Mouse (Mus musculus): ENCODE data around the gene Eif4h.
"Not testable (repeated sequence)": the region's sequence is repeated elsewhere in the genome, so short reads cannot be mapped to it uniquely, and the experiment has no call there.

Gene Eif4h

DNA sequence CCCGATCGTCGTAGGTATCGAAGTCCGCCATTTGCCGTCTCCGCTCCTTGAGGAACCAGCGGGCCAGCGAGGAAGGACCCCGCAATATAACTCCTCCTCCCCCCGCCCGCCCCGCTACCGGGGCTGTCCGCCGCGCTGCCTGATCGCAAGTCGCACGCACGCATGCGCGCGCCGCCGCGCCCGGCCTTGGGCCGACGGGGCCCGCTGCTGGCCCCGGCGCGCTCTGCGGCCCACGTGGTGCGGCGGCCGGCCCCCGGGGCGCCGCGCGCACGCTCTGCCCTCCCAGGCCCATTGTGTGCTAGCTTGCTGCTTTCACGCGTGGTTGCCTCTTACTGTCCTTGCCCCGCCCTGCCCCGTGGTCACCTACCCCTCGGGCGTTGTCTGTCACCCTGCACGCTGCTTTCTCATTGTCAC lies at the start of gene Eif4h:
Gene Eif4h, minus strand, starts transcription at position 222 of the 414 bp plus-strand sequence.
- peak; percentile 98 for DNase-seq

DNA sequence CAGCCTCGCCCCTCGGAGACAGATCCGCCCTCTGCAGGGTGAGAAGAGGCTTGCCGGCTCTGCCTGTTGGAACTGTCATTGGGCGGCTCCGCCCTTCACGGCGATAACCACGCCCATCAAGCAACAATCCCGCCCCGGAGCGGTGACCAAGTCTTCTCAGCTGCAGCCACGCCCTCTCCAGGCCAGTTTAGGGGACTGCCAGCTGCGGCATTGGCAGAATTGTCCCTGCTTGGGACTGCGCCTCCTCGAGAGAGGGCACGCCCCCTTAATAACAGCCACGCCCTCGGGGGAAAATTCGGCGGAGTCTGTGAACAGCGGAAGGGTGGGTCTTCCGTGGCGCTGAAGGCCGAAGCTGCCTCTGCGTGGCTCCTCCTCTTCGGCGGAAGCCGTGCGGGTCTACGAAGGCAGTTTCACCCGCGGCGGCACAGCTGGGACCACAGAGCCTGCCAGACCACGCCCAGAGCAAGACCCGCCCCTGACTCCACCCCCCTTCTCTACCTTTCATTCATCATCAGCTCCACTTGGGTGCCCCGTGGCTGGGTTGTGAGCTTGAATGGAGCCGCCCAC lies 49.5 kb upstream of the Eif4h start:
- peak; percentile 100 for DNase-seq

DNA sequence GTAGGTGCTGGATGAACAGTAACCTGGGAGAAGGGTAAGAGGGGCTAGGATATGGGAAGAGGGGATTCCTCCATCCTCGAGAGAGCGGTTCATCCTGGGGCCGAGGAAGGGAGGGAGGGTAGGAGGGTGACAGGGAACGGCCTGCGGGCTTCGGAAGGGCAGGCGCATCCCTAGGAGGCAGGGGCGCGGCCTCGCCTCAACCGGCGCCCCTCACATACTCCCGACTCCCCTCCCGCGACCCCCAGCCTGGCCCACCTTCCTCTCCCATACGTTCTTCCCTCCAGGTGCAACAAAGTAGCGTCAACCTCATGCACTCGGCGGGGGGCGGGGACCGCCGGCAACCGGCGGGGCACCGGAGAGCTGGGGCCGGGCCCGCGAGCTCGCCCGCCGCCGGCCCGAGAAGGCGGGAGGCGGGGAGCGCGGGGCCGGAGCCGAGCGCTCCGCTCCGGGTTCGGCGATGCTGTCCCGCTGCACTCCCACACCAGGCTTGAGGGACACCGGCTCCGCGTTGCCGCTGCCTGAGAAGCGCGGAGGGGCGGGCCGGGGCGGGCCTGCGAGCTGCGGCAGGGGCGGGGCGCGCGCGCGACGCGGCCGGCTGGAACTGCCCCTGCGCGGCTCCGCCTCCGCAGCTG lies 48.9 kb upstream of the Eif4h start, which contains the start of gene Limk1:
Gene Limk1, minus strand, starts transcription at position 513 of the 632 bp plus-strand sequence.
- DNase-seq: peak; percentile 37

DNA sequence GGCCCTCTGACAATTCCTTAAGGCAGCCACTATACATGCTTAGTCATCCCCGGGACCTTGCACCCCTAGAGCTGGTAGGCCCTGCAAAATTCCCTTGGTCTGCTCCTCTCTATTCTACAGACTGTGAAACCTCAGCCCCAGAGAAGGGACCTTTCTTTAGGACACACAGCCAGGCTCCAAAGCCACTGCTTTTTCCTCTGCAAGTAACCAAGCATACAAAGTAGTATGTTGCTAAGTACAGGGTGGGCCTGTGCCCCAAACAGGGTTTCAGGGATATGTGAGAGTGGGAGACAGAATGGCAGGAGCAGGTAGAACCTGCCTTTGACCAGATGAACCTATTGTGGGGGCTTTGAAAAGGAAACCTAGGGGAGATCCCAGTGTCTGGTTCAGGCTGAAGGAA lies 47.9 kb upstream of the Eif4h start:
- no peak for DNase-seq

DNA sequence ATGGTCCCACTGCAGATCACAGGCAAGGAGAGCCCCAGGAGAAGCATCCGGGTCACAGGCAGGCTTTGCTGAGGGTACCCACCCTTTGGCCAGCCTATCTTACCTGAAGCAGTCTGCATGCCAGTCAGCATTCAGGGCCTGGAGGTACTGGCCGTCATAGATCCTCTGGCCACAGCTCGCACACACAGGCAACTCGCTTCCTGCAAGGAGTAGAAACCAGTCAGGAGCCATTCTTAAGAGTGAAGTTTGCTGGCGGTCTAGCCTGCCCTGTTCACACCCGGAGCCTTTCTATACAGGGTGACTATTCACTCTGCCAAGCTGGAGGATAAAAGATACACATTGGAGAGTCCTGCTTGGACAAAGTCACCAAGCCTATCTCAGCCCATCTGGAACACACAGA lies 47.3 kb upstream of the Eif4h start:
- no peak for DNase-seq

DNA sequence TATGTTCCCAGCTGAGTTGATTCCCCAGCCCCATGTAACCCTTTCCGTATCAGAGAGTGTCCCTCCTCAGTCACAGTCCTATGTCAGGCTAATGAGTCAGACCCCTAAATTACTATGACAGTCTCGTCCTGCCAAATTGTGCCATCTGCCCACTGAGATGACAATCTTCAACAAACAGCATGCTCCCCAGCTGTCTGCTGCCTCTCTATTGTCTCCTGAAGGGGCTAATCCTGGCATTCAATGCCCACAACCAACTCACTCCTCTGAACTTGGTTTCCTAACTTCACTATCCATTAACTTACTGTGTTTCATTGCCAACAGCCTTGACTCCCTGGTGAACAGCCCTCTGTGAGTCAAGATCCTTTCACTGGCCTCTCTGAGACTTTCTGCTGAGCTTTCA lies 45.1 kb upstream of the Eif4h start:
- DNase-seq: no peak

DNA sequence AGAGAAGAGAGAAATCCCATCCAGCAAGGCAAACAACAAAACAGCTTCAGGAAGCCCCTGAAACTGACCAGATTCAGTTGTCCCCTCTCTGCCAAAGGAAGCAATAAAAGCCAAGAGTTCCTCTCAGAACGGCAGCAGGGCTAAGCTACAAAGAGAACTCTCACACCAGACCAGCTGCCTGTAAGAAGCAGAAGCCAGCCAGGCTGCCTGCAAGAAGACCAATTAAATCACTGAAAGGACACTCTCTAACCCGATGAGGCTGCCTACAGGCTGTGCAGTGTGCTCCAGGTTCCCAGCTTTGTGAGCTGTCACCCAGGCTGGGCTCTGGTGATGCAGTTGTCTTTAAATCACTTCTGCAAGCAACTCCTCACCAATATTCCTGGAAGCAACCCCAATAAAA lies 44.5 kb upstream of the Eif4h start:
- DNase-seq: no peak

DNA sequence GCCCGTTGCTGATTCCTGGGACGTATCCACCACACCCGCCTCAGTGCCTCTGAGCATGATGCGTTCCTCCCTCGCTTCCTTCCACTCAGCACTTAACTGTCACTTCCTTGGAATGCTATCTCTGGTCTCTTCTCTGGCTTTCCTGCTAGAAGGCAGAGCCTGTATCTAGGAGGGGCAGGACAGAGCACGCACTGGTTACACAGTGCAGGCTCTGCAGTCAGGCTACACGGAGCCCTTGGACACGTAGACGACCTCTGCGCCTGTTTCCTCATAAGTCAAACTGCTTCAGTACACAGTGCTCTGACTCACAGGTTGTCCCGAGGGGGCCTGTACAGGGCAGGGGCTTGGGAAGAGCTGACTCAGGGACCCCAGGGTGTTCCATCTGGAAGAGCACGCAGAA lies 40.9 kb upstream of the Eif4h start:
- DNase-seq: peak; percentile 28

DNA sequence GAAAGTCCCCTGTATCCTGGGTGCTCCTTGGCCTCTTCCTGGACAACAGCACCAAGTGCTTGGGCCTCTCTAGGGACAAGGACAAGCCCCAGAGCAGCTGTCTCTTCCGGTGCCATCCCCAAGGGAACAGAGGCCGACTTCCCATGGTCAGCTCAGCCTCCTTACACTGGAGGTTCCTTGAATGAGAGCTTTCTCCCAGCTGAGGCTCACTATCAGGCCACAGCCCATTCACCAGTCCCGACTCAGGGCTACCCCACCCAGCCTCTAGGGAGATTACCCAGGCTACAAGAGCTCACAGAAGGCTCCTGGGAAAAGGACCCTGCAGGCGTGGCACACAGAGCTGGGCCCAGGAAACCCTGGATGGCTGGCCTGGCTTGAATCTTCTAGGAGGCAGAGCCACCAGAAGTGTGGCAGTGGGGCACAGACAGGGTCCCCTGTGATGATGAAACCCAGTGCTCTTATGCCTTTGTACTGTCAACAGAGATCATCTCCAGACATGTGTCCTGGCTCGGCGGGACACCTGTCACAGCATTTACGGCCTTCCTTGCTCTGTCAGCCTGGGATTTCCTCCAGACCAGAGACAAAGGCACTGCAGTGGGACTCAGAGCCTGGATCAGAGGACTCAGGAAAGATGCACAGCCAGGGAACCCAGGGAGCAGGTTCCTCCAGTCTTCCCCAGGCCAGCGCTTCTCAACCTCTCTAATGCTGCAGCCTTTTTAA lies 39.7 kb upstream of the Eif4h start:
- peak; percentile 35 for DNase-seq

DNA sequence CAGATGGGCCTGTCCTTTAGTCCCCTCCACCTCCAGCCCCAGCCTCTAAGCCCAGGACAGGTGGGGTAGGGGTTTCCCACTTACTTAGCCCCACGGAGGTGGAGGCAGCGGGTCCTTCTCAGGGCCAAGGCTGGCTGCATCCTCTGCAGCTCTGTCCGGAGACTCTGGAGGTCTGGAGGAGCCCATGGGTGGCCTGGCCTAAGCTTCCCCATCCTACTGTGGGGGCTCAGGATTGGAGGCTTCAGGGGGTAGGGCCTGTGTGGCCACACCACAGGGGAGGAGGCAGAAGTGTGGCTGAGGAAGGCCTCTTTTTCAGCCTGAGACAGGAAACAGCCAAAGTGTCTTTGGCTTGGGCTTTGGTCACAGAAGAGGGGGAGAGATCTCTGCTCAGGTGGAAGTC lies 38.7 kb upstream of the Eif4h start:
- peak; percentile 30 for DNase-seq

DNA sequence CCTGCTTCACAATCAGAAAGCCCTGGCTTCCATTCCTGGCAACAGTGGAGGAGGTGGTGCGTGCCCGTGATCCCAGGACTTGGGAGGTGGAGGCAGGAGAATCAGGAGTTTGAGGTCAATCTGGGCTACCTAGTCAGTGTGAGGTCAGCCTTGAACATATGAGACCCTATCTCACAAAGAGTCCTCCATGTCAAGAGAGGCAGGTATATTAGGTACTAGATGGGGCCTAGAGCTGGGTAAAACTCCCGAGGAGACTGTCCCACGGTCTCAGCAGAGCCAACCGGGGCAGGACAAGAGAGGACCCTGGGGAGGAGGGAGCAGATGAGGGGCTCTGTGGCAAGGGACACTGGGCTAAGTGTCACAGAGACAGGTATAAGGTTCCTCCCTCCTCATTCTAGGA lies 38.2 kb upstream of the Eif4h start:
- no peak for DNase-seq

DNA sequence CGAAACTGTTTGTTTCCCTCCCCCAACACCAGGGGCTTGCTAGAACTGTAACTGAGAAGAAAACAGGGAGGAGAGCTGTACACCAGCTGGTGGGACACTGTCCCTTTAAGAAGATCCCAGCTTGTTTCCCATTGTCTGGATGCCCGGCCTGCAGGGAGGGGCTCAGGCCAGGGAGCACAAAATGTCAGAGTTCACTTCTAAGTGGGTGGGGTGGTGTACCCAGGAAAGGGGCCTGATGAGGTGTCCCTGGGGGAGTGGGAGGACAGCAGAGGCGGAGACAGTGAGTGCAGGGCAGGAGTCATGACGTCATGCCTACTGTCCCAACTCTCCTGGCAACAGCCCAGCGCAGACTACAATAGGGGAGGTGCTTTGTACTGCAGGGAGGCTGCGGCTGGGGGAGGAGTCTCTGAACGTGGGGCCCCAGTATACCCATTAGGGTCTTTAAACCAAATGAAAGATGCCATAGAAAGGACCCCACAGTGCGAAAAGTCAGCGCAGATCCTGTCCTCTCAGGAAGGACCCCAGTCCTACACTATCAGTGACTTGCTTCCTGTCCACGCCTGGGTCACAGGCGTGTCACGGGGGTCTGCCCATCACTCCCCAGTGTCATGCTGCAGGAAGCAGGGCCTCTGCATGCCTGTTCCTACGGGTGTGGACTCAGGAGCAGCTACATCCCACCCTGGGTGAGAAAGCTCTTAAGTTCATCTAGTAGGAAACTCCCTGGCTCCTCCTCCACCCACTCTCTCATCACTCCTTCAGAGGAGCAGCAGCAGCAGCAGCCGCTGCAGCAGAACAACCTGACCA lies 36.9 kb upstream of the Eif4h start:
- DNase-seq: peak; percentile 74

DNA sequence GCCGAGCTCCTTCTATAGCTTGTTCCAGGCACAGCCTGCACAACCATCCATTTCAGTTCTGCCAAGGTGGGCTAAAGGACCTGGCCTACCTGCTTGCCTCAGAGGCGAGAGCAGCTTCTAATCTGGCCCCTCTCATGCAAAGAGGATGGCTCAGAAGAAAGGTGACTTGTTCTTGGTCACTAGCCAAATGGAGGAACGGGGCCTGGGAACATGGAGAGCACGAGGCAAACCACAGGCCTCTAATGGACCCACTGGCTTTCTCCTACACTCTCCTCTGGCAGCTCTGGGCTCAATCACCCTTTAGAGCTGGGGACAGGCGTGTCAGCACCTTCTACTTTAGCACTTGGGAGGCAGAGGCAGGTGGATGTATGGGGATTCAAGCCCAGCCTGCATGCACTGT lies 35.7 kb upstream of the Eif4h start:
- no peak for DNase-seq

DNA sequence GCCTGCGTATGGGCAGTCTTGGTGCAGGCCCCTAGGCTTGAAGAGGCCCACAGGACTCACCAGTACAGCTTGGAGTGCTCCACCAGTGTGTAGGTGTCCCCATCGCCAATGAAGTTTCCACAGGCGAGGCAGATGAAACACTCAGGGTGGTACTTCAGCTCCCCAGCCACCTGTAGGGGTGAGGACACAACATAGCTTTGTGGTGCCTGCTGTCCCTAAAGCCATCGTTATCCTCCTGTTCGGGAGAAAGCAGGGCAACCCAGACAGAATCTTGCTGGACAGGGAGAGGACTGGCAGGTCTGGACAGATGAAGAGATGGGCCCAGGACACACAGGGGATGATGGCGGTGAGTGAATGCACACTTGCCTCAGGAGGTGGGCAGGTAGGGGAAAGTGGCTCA lies 33.3 kb upstream of the Eif4h start:
- DNase-seq: no peak

DNA sequence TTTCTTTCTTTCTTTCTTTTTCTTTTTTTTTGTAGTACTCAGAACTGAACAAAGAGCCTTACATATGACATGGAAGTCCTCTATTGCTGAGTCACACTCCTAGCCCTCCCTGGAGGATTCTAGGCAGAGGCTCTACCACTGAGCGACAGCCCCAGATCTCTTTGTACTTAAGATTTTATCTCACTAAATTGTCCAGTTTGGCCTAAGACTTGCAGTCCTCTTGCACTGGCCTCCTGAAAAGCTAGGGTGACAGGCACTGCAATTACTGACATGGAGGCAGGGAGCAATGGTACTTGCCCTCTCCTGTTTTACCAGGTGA lies 32.9 kb upstream of the Eif4h start:
- DNase-seq: no peak

DNA sequence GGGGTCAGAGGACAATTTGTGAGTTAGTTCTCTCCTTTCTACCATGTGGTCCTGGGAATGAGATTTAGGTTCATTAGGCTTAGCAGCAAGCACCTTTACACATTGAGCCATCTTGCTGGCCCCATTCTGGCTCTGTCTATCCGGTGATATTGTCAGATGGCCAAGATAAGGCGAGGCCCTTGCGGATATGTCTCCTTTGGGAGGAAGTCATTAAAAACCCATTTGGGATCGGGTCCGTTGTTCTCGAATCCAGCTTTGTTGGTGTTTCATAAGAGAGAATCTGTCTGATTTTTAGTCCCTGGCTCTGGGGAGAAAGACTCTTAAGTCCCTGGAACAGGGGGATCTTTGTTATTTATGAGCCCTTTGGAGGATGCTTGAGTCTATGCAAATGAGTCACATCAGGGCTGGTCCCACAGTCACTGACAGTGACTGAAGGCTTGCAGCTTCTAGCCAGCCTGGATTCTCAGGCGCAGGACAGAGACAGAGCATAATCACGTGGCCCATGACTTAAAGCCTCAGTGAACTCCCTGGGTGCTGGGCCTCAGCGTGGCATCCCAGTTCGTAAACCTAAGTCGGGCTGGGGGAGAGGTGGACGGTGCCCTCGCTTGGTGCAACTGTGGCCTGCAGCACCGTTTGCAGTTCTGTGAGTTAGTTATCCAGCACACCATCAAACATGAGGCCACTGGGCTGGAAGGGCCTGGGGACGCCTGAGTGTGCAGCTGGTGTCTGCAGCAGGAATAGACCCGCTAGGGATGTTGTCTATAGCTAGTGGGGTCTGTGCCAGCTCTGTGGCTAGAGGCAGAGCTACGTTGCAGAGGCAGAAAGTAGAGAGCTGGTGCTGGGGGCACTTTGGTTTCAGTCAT lies 32.3 kb upstream of the Eif4h start:
- DNase-seq: peak; percentile 32

DNA sequence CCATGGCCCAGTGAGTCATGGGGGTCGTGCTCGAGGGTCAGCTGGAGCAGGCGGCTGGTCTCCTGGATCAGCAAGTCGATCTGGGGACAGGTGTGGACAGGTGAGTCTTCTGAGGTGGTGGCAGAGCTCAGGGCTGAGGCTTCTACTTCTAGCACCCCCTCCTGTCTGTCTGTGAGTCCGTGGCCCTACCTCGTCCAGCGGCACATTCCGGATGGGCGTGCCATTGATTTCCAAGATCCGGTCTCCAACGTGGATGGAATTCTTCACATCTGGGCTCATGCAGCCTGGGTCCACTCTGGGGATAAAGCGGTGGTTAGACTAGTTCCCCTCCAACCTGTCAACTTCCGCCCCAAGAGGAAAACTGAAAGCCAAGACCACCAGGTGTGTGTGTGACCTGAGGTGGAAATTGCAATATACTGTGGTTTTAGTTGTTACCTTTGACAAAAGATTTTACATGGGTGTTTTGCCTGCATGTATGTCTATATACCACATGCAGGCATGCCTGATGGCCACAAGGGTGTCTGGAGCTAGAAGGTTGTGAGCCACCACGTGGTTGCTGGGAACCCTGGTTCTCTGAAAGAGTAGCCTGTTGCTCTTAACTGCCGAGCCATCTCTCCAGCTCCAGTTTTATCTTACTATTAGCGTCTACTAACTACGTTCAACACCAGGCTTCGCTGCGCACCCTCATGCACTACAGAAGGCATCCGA lies 29.9 kb upstream of the Eif4h start:
- DNase-seq: no peak

DNA sequence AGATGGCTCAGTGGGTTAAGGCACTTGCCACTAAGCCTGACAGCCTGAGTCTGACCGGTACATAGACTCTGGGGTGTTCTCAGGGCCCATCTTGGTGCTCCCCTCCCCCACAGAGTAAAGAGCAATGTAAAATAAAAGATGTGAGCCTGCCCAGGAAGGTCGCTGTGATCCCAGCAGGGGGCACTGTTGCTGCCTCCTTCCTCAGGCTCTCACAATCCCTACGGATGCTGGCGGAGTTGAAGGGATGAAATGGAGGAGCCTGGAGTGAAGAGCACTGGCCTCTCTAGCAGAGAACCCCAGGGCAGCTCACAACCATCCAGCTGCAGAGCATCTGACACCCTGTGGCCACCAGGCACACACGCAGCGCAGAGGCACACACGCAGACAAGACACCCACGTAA lies 29.2 kb upstream of the Eif4h start:
- peak; percentile 45 for DNase-seq

DNA sequence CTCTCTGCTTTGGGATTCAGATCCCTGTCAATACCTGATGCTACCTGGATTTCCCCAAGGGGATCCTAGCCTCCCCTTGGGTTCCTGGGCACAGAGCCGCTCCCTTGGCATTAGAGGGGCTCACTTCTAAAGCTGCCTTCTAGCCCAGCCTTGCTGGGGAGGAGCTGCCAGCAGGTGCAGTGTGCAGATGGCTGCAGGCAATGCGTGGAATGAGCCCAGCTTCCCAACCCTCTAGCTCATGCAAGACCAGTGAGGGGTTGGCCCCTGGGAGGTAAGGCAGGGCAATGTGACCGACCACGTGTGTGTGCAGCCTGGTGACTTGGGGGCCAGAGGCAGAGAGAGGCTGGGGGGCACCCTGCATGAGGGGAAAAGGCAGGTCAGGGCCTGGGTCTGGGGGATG lies 17.4 kb upstream of the Eif4h start:
- DNase-seq: no peak

DNA sequence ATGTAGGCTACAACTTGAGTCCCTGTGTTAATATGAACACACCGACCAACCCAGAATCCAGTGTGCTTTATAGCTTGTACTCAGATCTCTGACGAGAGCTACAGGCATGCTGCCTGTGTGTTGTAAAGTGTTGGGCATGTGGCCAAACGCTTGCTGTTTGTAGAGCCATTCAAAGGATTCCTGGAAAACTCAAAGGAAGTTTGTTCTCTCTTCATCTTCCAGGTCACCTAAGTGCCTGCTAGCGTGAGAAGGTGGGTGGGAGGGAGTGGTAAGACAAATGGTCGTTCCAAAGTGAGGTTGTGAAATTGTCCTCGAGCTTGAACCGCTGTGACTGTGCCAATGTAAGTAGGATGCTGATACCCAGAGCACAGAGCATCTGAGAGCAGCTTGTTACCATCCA lies 12.7 kb upstream of the Eif4h start:
- no peak for DNase-seq

DNA sequence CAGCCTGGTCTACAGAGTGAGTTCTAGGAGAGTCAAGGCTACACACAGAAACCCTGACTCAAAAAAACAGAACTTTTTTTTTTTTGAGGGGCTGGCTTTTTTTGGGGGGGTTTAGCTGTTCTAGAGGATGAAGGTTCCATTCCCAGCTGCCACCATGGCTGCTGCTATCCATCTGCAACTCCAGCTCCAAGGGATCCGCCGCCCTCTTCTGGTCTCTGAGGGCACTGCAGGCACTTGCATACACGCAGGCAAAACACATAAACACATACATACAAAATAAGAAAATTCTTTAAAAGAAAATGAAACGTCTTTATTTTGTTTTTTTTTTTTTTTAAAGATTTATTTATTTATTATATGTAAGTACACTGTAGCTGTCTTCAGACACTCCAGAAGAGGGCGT lies 11.6 kb upstream of the Eif4h start:
- DNase-seq: peak; percentile 71

DNA sequence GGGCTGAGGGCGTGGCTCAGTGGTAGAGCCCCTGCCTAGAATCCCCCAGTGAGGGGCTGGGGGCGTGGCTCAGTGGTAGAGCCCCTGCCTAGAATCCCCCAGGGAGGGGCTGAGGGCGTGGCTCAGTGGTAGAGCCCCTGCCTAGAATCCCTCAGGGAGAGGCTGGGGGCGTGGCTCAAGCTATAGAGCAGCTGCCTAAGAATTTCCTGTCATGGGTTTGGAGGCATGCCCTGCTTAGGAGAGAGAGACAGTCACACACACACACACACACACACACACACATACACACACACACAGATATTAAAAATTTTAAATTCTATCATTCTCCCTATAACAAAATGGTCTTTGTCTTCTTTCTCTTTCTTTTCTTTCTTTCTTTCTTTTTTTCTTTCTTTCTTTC lies 9.7 kb upstream of the Eif4h start:
- DNase-seq: not testable (repeated sequence)
